8 mouse cellular contexts compared by ENCODE assay signal in genomic region chr11:46055896-46056769, GRCm38 (mm10). TPM values are rescaled to one million over a fixed set of nuclear protein-coding genes. Genes with fewer than 3 reads are reported as not detected.
DNase-seq lines count a peak whose midpoint lies in the region; ATAC-seq and TF ChIP-seq lines count a peak whose summit lies in the region.

TSS of gene Adam19 (plus strand) at chr11:46055992.

- no peaks in the 10 kb centered on the region for H3K36me3 ChIP-seq in hindbrain, embryonic 14.5 days (replicated peaks; ENCODE audit: control insufficient read depth, insufficient read depth)

- intact Hi-C loops in left cerebral cortex, adult 2 months (cut with DNase I), result loop anchor here (5.0 kb wide), 1 partner anchor 109 kb away; no protein-coding TSS in a partner anchor

- peaks cover 12% of the 10 kb centered on the region for H3K4me1 ChIP-seq in hindbrain, embryonic 14.5 days (replicated peaks; ENCODE audit: control insufficient read depth, insufficient read depth, low read length)

- peak within 1 kb of the TSS; percentile 77 for H3K4me2 ChIP-seq in hindbrain, embryonic 14.5 days (replicated peaks)

- ATAC-seq in hindbrain, embryonic 14.5 days (ENCODE audit: low FRiP score), result peak; percentile 89

- H3K4me3 ChIP-seq in hindbrain, embryonic 14.5 days (replicated peaks; ENCODE audit: low read length), result peak within 1 kb of the TSS; percentile 67
- peak within 1 kb of the TSS; percentile 59 for H3K4me3 ChIP-seq in left cerebral cortex, adult 2 months

- peak within 1 kb of the TSS; percentile 82 for H3K9ac ChIP-seq in hindbrain, embryonic 14.5 days

- WGBS in hindbrain, embryonic 14.5 days, result under 1% methylated on average over 51 of the region's 51 CpGs

- H3K9me3 ChIP-seq in hindbrain, embryonic 14.5 days (ENCODE audit: control insufficient read depth, low read length), result no peaks in the 10 kb centered on the region

- H3K27ac ChIP-seq in hindbrain, embryonic 14.5 days, result peak within 1 kb of the TSS; percentile 93
- peak within 1 kb of the TSS; percentile 86 for H3K27ac ChIP-seq in left cerebral cortex, adult 2 months

- peak; percentile 72 for DNase-seq in WW6 (ENCODE audit: low read depth, low spot score)
- peak; percentile 70 to 76 for DNase-seq in cerebellum, postnatal 36 days
- peak; percentile 70 for DNase-seq in gastrocnemius, adult 18-20 months (ENCODE audit: low spot score)
- peak; percentile 74 for DNase-seq in hindbrain, embryonic 14.5 days (ENCODE audit: low spot score)
- peak; percentile 52 to 67 for DNase-seq in left cerebral cortex, adult 2 months (ENCODE audit: extremely low spot score in 1 of 2, low spot score in 2 of 2)
- peak; percentile 87 to 92 for DNase-seq in lung, postnatal 4 days
- DNase-seq in right cerebral cortex, adult 18-20 months, result peak; percentile 53
- DNase-seq in urinary bladder, postnatal 36 days (ENCODE audit: low spot score in 2 of 2), result peak; percentile 43 to 55

- TF ChIP-seq CTCF in left cerebral cortex, adult 2 months (IDR thresholded peaks at IDR 0.05), result no peak; the same call in 1 of the 2 replicates

- no peaks in the 10 kb centered on the region for H3K27me3 ChIP-seq in hindbrain, embryonic 14.5 days (ENCODE audit: control insufficient read depth, insufficient read depth, low read length)

RNA-seq across cellular contexts. Expression of gene Adam19, which starts in this region (rescaled TPM):
- 1 to 10 TPM; 1.9 to 4.1 TPM for total RNA-seq in gastrocnemius, adult 18-20 months (2021)
- polyA plus RNA-seq in hindbrain, embryonic 14.5 days (2014; fragmentation: Nextera tagmentation; extraction: Ambion mirVana), result 12.2 and 14.5 TPM in 2 replicates
- 10 to 100 TPM; 19.1 to 19.8 TPM for total RNA-seq in left cerebral cortex, adult 2 months (2021)

Comparison
In these comparisons a context has a peak if more than half of its experiments do, and no peak if none do; other contexts are left out.
1. Peak in every context shown above with its lines: DNase-seq, ATAC-seq, H3K4me3 ChIP-seq and H3K27ac ChIP-seq.